Mouse (Mus musculus): ENCODE measurements around the gene Dgat2.

DNA sequence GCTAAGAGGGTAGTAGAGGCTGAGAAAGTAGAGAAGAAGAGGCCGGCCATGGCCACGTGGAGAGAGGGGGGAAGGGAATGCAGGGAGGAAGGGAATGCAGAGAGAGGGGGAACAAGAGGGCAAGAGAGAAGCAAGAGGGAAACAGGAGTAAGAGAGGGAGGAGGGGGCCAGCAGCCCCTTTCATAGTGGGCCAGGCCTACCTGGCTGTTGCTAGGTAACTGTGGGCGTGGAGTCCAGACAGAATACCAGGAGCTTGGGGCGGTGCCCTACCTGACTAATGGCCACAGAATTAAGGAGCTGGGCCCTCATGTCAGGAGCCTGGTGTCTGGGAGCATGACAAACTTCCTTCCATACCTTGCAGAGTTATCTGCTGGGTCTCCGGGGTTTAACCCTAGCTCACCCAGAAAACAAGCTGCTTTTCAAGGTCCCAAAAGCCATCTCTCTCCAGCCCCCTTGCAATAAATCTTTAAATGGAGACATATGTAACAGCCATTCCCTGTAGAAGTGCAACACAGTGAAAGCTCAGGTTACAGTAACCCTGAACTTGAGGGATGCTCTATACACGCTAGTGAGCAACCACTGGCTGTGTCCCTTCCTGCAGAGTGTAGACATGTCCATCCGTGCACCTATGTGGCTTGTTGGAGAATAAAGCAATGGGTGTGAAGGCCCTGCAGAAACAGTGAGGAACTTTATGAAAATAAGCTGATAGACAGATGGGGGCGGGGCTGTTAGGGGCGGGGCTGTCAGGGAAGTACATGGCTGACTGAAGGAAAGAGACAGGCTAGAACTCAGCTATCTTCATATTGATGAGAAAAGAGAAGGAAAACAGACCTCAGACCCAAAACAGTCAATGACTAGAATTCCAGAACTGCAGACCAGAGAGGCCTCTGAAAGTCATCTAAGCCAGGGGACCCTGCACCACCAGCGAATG is 54.2 kb downstream of the Dgat2 start:
- TF ChIP-seq CTCF (IDR thresholded peaks at IDR 0.05; ENCODE audit: low read depth, low read length) (no peak), POLR2A (IDR thresholded peaks at IDR 0.05; ENCODE audit: borderline replicate concordance, low read depth, low read length) (no peak)

Data from bone marrow macrophage, adult 2 months (primary cell).